Mouse (Mus musculus): ENCODE data around the gene Pacrg.

The Pacrg gene

GRCm38 (mm10) chr17:10740083-10740482, 100.0 kb downstream of the Pacrg start:
- no peak for DNase-seq (ENCODE audit: low spot score)

GRCm38 (mm10) chr17:10737966-10738365, 102.1 kb downstream of the Pacrg start:
- DNase-seq (ENCODE audit: low spot score), result no peak

- no peak for DNase-seq (ENCODE audit: low spot score)
These were observed 105.4 kb downstream of the Pacrg start for GRCm38 (mm10) chr17:10734733-10735132.

GRCm38 (mm10) chr17:10732303-10733048, 107.6 kb downstream of the Pacrg start:
- DNase-seq (ENCODE audit: low spot score), result no peak

GRCm38 (mm10) chr17:10724853-10725252, 115.3 kb downstream of the Pacrg start:
- DNase-seq (ENCODE audit: low spot score), result no peak

- DNase-seq (ENCODE audit: low spot score), result no peak
These were observed 118.5 kb downstream of the Pacrg start for GRCm38 (mm10) chr17:10721562-10721961.

- DNase-seq (ENCODE audit: low spot score), result no peak
These were observed 123.0 kb downstream of the Pacrg start for GRCm38 (mm10) chr17:10717148-10717547.

GRCm38 (mm10) chr17:10702781-10703180, 137.3 kb downstream of the Pacrg start:
- DNase-seq (ENCODE audit: low spot score), result no peak

- DNase-seq (ENCODE audit: low spot score), result no peak
These were observed 142.1 kb downstream of the Pacrg start for GRCm38 (mm10) chr17:10698041-10698440.

- no peak for DNase-seq (ENCODE audit: low spot score)
These were observed 144.7 kb downstream of the Pacrg start for GRCm38 (mm10) chr17:10695421-10695820.

- DNase-seq (ENCODE audit: low spot score), result no peak
These were observed 163.0 kb downstream of the Pacrg start for GRCm38 (mm10) chr17:10677098-10677497.

GRCm38 (mm10) chr17:10675536-10675935, 164.6 kb downstream of the Pacrg start:
- no peak for DNase-seq (ENCODE audit: low spot score)

GRCm38 (mm10) chr17:10675048-10675447, 165.1 kb downstream of the Pacrg start:
- no peak for DNase-seq (ENCODE audit: low spot score)

GRCm38 (mm10) chr17:10661294-10661693, 178.8 kb downstream of the Pacrg start:
- no peak for DNase-seq (ENCODE audit: low spot score)

- DNase-seq (ENCODE audit: low spot score), result no peak
These were observed 196.5 kb downstream of the Pacrg start for GRCm38 (mm10) chr17:10643604-10644003.

GRCm38 (mm10) chr17:10639816-10640215, 200.3 kb downstream of the Pacrg start:
- no peak for DNase-seq (ENCODE audit: low spot score)

- DNase-seq (ENCODE audit: low spot score), result no peak
These were observed 204.1 kb downstream of the Pacrg start for GRCm38 (mm10) chr17:10635955-10636470.

- no peak for DNase-seq (ENCODE audit: low spot score)
These were observed 204.6 kb downstream of the Pacrg start for GRCm38 (mm10) chr17:10635470-10635869.

GRCm38 (mm10) chr17:10635046-10635445, 205.1 kb downstream of the Pacrg start:
- no peak for DNase-seq (ENCODE audit: low spot score)

- no peak for DNase-seq (ENCODE audit: low spot score)
These were observed 206.3 kb downstream of the Pacrg start for GRCm38 (mm10) chr17:10633769-10634168.

- no peak for DNase-seq (ENCODE audit: low spot score)
These were observed 211.9 kb downstream of the Pacrg start for GRCm38 (mm10) chr17:10628240-10628639.

GRCm38 (mm10) chr17:10627476-10627875, 212.6 kb downstream of the Pacrg start:
- no peak for DNase-seq (ENCODE audit: low spot score)

GRCm38 (mm10) chr17:10626299-10627095, 213.6 kb downstream of the Pacrg start:
- DNase-seq (ENCODE audit: low spot score), result no peak
